Mouse (Mus musculus) CD4-positive, CD25-positive, alpha-beta regulatory T cell, adult 4 months (primary cell): Measurements from ENCODE around the gene Daxx. TPM values are rescaled to one million over a fixed set of nuclear protein-coding genes. Genes with fewer than 3 reads are reported as not detected.

ENCODE experiments used
- ATAC-seq: one replicate; pipeline ENCODE4 v1.8.0; 2017
- polyA plus RNA-seq, 2 experiments: library from polyadenylated mRNA; unstranded; fragments of 100-300 nt; shearing (Covaris generic); gene quantifications; one replicate each; pipeline ENCODE4 v1.2.1; 2017

Daxx gene
- polyA plus RNA-seq, 2 experiments from 2014 or later, result 117 to 200 TPM

- no peak for ATAC-seq
These were observed 12.1 kb downstream of the Daxx start for GRCm38 (mm10) chr17:33921361-33921760.

- no peak for ATAC-seq
These were observed 15.5 kb downstream of the Daxx start for GRCm38 (mm10) chr17:33924577-33925283.

- ATAC-seq, result no peak
These were observed 16.3 kb downstream of the Daxx start for GRCm38 (mm10) chr17:33925406-33926116.

- no peak for ATAC-seq
These were observed 17.2 kb downstream of the Daxx start for GRCm38 (mm10) chr17:33926207-33926932.

GRCm38 (mm10) chr17:33928251-33928947 is 19.2 kb downstream of the Daxx start:
- ATAC-seq, result no peak

GRCm38 (mm10) chr17:33929371-33930279 is 20.4 kb downstream of the Daxx start, which contains the start of gene Rgl2:
TSS of gene Rgl2 (plus strand) at chr17:33929543.
- ATAC-seq, result peak; percentile 64

- ATAC-seq, result peak; percentile 26
These were observed 21.3 kb downstream of the Daxx start for GRCm38 (mm10) chr17:33930280-33931158.

- ATAC-seq, result peak; percentile 38
These were observed 22.1 kb downstream of the Daxx start for GRCm38 (mm10) chr17:33931159-33931866.

GRCm38 (mm10) chr17:33931947-33932346 is 22.7 kb downstream of the Daxx start:
- no peak for ATAC-seq

- no peak for ATAC-seq
These were observed 23.2 kb downstream of the Daxx start for GRCm38 (mm10) chr17:33932448-33932847.

- no peak for ATAC-seq
These were observed 23.8 kb downstream of the Daxx start for GRCm38 (mm10) chr17:33932970-33933369.

- no peak for ATAC-seq
These were observed 26.3 kb downstream of the Daxx start for GRCm38 (mm10) chr17:33935422-33936055.

- no peak for ATAC-seq
These were observed 27.8 kb downstream of the Daxx start for GRCm38 (mm10) chr17:33936993-33937392.

GRCm38 (mm10) chr17:33938783-33939182 is 29.6 kb downstream of the Daxx start:
- no peak for ATAC-seq

- ATAC-seq, result peak; percentile 97
These were observed 31.1 kb downstream of the Daxx start, which contains the start of the genes Pfdn6 and Wdr46 for GRCm38 (mm10) chr17:33940206-33940805. TSS of gene Pfdn6 (minus strand) at chr17:33940343. TSS of gene Wdr46 (plus strand) at chr17:33940660.

- no peak for ATAC-seq
These were observed 31.8 kb downstream of the Daxx start for GRCm38 (mm10) chr17:33940981-33941380.

GRCm38 (mm10) chr17:33941381-33941780 is 32.2 kb downstream of the Daxx start:
- ATAC-seq, result no peak

- ATAC-seq, result no peak
These were observed 34.2 kb downstream of the Daxx start for GRCm38 (mm10) chr17:33943454-33943853.
